Mouse (Mus musculus): ENCODE measurements around the gene Agpat1.

GRCm38 (mm10) chr17:34591029-34591993 lies 12.8 kb upstream of the Agpat1 start, which contains the start of gene Pbx2:
- 0 out of 2 replicates have a peak, but pooled peaks have one; percentile 1 for TF ChIP-seq POLR2A (IDR thresholded peaks at IDR 0.05; ENCODE audit: control insufficient read depth, low read depth, low read length)
- TF ChIP-seq CTCF (IDR thresholded peaks at IDR 0.05; ENCODE audit: control insufficient read depth, insufficient read depth, insufficient replicate concordance, low read depth, low read length): no peak
